Mouse (Mus musculus): ENCODE measurements around the gene Ezh2. TPM values are rescaled to one million over a fixed set of nuclear protein-coding genes. Genes with fewer than 3 reads are reported as not detected.

Gene Ezh2
- polyA plus RNA-seq, 1 experiment from 2014 or later: 178 TPM

Other genes starting within 250 kb of the Ezh2 start
- 163 and 167 TPM in 2 replicates for gene Cul1, start 141.9 kb downstream of the Ezh2 start, polyA plus RNA-seq (2016; fragmentation: Nextera tagmentation; extraction: Ambion mirVana)
- gene Pdia4, start 218.1 kb upstream of the Ezh2 start, polyA plus RNA-seq (2016; fragmentation: Nextera tagmentation; extraction: Ambion mirVana): 273 and 276 TPM in 2 replicates
- 7.1 and 7.2 TPM in 2 replicates for gene Zfp786, start 235.5 kb upstream of the Ezh2 start, polyA plus RNA-seq (2016; fragmentation: Nextera tagmentation; extraction: Ambion mirVana)
- 10.7 and 11.8 TPM in 2 replicates for gene Zfp398, start 240.3 kb upstream of the Ezh2 start, polyA plus RNA-seq (2016; fragmentation: Nextera tagmentation; extraction: Ambion mirVana)